Mouse (Mus musculus) ES-E14 (cell line): ENCODE data around the gene Dab2ip.

Experiments used
- CHD2 ChIP-seq: IDR thresholded peaks from 2 replicates; pipeline ENCODE4 v1.6.1; 2014; ENCODE audit warnings: mild to moderate bottlenecking, low read depth, low read length, inconsistent platforms
- HCFC1 ChIP-seq: IDR thresholded peaks from 2 replicates; pipeline ENCODE4 v1.6.1; 2012; ENCODE audit warnings: low read length, inconsistent platforms, borderline replicate concordance; ENCODE audit not compliant: insufficient read depth
- MAFK ChIP-seq: IDR thresholded peaks from 2 replicates; pipeline ENCODE4 v1.6.1; 2014; ENCODE audit warnings: mild to moderate bottlenecking, low read depth, low read length, inconsistent platforms; ENCODE audit not compliant: insufficient read depth
- ZC3H11A ChIP-seq: IDR thresholded peaks from 2 replicates; pipeline ENCODE4 v1.6.1; 2012; ENCODE audit warnings: low read depth, mild to moderate bottlenecking, inconsistent platforms, low read length, borderline replicate concordance
- ZNF384 ChIP-seq: IDR thresholded peaks from 2 replicates; pipeline ENCODE4 v1.6.1; 2012; ENCODE audit warnings: low read depth, low read length, inconsistent platforms

DNA sequence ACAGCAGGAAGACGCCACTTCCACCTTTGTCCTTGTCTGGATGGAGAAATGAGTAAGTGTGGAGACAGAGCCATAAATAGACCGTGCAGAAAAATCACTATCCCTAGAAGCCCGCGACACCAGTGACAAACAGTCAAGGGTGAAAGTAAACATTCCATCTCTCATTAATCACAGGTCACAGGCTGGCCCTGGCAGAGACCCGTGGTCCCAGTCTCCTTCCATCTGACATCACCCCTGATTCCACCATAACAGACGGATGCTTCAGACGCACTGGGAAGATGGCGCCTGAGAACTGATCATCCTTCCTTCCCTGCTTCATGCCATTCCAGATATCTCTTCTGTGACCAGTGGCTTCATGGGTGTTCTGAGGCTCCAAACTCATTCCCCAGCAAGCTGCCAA lies 206.3 kb downstream of the Dab2ip start:
- TF ChIP-seq HCFC1, result no peak
- no peak for TF ChIP-seq CHD2
- TF ChIP-seq ZNF384, result no peak
- no peak for TF ChIP-seq MAFK
- no peak for TF ChIP-seq ZC3H11A
